Mouse (Mus musculus): ENCODE data around the gene a. TPM values are rescaled to one million over a fixed set of nuclear protein-coding genes. Genes with fewer than 3 reads are reported as not detected.

Gene a
- polyA plus RNA-seq, 1 experiment from 2014 or later: not detected

DNA sequence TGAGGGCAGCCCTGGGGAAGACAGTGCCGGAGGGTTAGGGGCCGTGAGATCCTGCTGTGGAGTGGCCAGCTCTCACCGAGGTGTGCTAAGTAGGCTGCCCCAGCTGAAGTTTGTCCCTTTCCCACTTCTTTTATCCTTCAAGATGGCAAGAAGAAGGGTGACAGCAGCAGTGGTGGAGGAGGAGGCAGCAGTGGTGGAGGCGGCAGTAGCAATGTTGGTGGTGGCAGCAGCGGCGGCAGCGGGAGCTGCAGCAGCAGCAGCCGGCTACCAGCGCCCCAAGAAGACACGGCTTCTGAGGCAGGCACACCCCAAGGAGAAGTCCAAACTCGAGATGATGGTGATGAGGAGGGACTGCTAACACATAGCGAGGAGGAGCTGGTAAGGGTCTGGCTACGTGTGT, 72.5 kb downstream of the a start:
- H3K27me3 ChIP-seq (ENCODE audit: control insufficient read depth, insufficient read depth, low read depth, low read length): no peaks in the 10 kb centered on the region
- H3K4me2 ChIP-seq (ENCODE audit: low read depth, low read length): no peak overlapping the region
- H3K27ac ChIP-seq (ENCODE audit: low read length): no peak overlapping the region
- H3K9ac ChIP-seq (ENCODE audit: low read depth, low read length): no peak overlapping the region
- peaks cover 70% of the 10 kb centered on the region for H3K36me3 ChIP-seq (ENCODE audit: control insufficient read depth, insufficient read depth)
- H3K4me1 ChIP-seq (ENCODE audit: control insufficient read depth, low read depth, low read length): no peaks in the 10 kb centered on the region
- no peak for ATAC-seq (ENCODE audit: low read depth)
- H3K4me3 ChIP-seq (ENCODE audit: low read depth, low read length): no peak overlapping the region
- no peaks in the 10 kb centered on the region for H3K9me3 ChIP-seq (replicated peaks; ENCODE audit: control insufficient read depth, low read length)
- WGBS (ENCODE audit: insufficient replicate concordance): 91% methylated on average over 13 of the region's 13 CpGs

DNA sequence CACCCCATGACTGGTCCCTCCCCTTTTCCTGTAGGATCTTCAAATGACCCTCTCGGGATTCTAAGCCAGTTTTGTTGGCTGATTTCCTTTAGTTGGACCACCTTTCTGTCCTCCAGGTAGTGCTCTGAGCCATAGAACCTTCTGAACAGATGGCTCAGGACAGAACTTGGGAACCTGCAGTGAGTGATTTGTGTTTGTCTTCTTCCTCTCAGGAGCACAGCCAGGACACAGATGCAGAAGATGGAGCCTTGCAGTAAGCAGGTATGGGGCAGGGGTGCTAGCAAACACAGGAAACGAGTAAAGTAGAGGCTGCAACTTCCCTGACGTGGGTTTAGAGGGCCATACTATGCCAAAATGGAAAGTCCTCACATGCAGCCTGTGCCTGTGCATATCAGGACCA, 74.5 kb downstream of the a start:
- 69% methylated on average over 3 of the region's 3 CpGs for WGBS (ENCODE audit: insufficient replicate concordance)
- Histone ChIP-seq H3K36me3 (ENCODE audit: control insufficient read depth, insufficient read depth) (peaks cover 80% of the 10 kb centered on the region), H3K27ac (ENCODE audit: low read length) (no peak overlapping the region), H3K9ac (ENCODE audit: low read depth, low read length) (no peak overlapping the region), H3K9me3 (replicated peaks; ENCODE audit: control insufficient read depth, low read length) (no peaks in the 10 kb centered on the region), H3K4me1 (ENCODE audit: control insufficient read depth, low read depth, low read length) (no peaks in the 10 kb centered on the region), H3K4me3 (ENCODE audit: low read depth, low read length) (no peak overlapping the region), H3K27me3 (ENCODE audit: control insufficient read depth, insufficient read depth, low read depth, low read length) (no peaks in the 10 kb centered on the region), H3K4me2 (ENCODE audit: low read depth, low read length) (no peak overlapping the region)
- no peak for ATAC-seq (ENCODE audit: low read depth)

DNA sequence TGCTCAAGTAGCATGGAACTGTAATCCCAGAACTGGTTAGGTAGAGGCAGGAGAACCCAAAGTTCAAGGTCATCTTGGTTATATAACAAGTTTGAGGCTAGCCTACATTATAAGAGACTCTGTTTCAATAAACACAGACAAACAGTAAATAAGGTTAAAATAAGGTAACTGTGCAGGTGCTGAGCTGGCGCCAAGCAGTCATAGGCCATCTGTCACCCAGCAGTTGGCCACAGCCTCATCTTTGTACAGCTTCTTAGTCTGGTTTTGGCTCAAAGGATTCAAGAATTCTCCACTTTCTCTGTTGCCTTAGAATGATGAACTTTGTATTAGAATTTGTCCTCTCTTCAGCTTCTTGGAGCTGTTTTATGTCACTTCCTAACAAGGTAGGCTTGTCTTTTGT, 76.9 kb downstream of the a start:
- ATAC-seq (ENCODE audit: low read depth): no peak
- Histone ChIP-seq H3K36me3 (ENCODE audit: control insufficient read depth, insufficient read depth) (peaks cover 85% of the 10 kb centered on the region), H3K9me3 (replicated peaks; ENCODE audit: control insufficient read depth, low read length) (no peaks in the 10 kb centered on the region), H3K27ac (ENCODE audit: low read length) (no peak overlapping the region), H3K4me2 (ENCODE audit: low read depth, low read length) (no peak overlapping the region), H3K4me1 (ENCODE audit: control insufficient read depth, low read depth, low read length) (no peaks in the 10 kb centered on the region), H3K9ac (ENCODE audit: low read depth, low read length) (no peak overlapping the region), H3K4me3 (ENCODE audit: low read depth, low read length) (no peak overlapping the region), H3K27me3 (ENCODE audit: control insufficient read depth, insufficient read depth, low read depth, low read length) (no peaks in the 10 kb centered on the region)
- WGBS (ENCODE audit: insufficient replicate concordance): 88% methylated on average over 1 of the region's 1 CpGs

DNA sequence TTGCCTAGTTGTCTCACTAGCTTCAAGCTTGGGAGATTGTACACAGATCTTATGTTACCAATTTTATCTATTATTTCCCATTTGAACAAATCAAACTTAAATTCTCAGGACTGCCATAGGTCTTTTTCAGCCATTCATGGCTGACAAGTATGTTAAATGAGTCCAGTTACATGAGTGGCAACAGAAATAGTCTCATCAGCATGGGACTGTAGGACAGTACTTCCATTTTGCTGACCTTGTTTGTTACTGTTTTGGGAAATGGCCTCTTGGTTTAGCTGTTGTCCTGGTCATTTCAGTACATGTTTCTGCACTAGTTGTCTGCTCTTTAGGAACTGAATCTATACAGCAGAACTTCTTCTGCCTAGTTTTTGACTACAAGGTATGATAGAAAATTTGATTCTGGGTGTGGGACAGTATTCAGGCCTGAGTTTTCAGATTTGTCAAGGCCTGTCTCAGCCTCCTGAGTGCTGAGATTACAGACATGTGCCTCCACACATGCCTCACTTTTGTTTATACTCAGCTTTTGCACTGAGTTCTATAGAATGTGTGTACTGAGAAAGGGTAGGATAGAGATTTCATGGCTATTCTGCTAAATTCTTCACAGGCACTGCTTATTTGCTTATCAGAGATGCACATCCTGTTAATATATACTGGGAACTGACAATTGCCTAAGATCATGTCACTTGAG, 78.9 kb downstream of the a start:
- H3K36me3 ChIP-seq (ENCODE audit: control insufficient read depth, insufficient read depth): peaks cover 79% of the 10 kb centered on the region
- no peak overlapping the region for H3K9ac ChIP-seq (ENCODE audit: low read depth, low read length)
- H3K9me3 ChIP-seq (replicated peaks; ENCODE audit: control insufficient read depth, low read length): no peaks in the 10 kb centered on the region
- no peak overlapping the region for H3K27ac ChIP-seq (ENCODE audit: low read length)
- ATAC-seq (ENCODE audit: low read depth): no peak
- H3K4me3 ChIP-seq (ENCODE audit: low read depth, low read length): no peak overlapping the region
- H3K4me1 ChIP-seq (ENCODE audit: control insufficient read depth, low read depth, low read length): no peaks in the 10 kb centered on the region
- no peak overlapping the region for H3K4me2 ChIP-seq (ENCODE audit: low read depth, low read length)
- no peaks in the 10 kb centered on the region for H3K27me3 ChIP-seq (ENCODE audit: control insufficient read depth, insufficient read depth, low read depth, low read length)

DNA sequence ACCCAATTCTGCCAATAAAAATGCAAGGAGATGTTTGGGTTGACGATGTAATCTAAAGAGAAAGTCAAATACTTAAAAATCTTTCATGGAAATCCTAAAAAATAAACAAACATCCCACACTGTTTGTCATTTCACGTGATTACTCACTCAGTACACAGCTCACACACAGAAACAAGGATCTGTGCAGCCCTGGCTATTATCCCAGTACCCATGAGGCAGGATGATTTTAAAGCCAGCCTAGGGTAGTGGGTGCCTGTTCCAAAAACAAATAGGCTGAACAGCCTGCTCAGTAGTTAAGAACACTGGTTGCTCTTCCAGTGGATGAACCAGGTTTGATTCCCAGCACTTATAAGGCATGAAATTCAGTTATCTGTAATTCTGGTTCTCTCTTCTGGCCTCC, 85.4 kb downstream of the a start:
- no peaks in the 10 kb centered on the region; the same call in 1 of the 2 replicates for H3K4me1 ChIP-seq (ENCODE audit: control insufficient read depth, low read depth, low read length)
- no peak overlapping the region for H3K27ac ChIP-seq (ENCODE audit: low read length)
- WGBS (ENCODE audit: insufficient replicate concordance): 82% methylated on average over 2 of the region's 2 CpGs
- peaks cover 55% of the 10 kb centered on the region for H3K36me3 ChIP-seq (ENCODE audit: control insufficient read depth, insufficient read depth)
- no peaks in the 10 kb centered on the region for H3K9me3 ChIP-seq (replicated peaks; ENCODE audit: control insufficient read depth, low read length)
- no peak overlapping the region for H3K9ac ChIP-seq (ENCODE audit: low read depth, low read length)
- no peak overlapping the region for H3K4me3 ChIP-seq (ENCODE audit: low read depth, low read length)
- H3K4me2 ChIP-seq (ENCODE audit: low read depth, low read length): no peak overlapping the region
- no peaks in the 10 kb centered on the region for H3K27me3 ChIP-seq (ENCODE audit: control insufficient read depth, insufficient read depth, low read depth, low read length)
- no peak for ATAC-seq (ENCODE audit: low read depth)

DNA sequence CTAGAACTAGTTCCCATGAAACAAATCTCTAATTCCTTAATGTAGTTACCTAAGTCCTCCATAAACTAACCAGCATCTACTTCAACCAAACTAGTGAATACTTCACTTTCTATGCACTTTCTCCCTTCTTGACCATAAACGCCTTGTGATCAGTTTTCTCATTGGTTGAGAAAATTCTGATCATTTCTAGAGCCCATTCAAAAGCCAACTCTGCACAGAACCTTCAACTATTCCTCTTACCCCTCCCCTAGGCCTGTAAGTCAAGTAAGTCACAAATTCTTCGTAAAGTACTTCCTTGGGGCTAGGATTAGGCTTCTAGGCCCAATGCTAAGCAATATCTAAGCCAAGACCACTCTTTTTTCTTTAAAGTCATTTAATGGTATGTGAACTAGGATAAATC, 100.4 kb downstream of the a start:
- Histone ChIP-seq H3K36me3 (ENCODE audit: control insufficient read depth, insufficient read depth) (peaks cover 11% of the 10 kb centered on the region), H3K27ac (ENCODE audit: low read length) (peak overlapping the region; percentile 95), H3K9ac (ENCODE audit: low read depth, low read length) (peak overlapping the region; percentile 96), H3K4me1 (ENCODE audit: control insufficient read depth, low read depth, low read length) (peaks cover 12% of the 10 kb centered on the region), H3K4me3 (ENCODE audit: low read depth, low read length) (peak overlapping the region; percentile 92), H3K27me3 (ENCODE audit: control insufficient read depth, insufficient read depth, low read depth, low read length) (no peaks in the 10 kb centered on the region), H3K9me3 (replicated peaks; ENCODE audit: control insufficient read depth, low read length) (no peaks in the 10 kb centered on the region), H3K4me2 (ENCODE audit: low read depth, low read length) (peak overlapping the region; percentile 80)
- ATAC-seq (ENCODE audit: low read depth): no peak
- WGBS (ENCODE audit: insufficient replicate concordance): 1% methylated on average over 2 of the region's 2 CpGs

DNA sequence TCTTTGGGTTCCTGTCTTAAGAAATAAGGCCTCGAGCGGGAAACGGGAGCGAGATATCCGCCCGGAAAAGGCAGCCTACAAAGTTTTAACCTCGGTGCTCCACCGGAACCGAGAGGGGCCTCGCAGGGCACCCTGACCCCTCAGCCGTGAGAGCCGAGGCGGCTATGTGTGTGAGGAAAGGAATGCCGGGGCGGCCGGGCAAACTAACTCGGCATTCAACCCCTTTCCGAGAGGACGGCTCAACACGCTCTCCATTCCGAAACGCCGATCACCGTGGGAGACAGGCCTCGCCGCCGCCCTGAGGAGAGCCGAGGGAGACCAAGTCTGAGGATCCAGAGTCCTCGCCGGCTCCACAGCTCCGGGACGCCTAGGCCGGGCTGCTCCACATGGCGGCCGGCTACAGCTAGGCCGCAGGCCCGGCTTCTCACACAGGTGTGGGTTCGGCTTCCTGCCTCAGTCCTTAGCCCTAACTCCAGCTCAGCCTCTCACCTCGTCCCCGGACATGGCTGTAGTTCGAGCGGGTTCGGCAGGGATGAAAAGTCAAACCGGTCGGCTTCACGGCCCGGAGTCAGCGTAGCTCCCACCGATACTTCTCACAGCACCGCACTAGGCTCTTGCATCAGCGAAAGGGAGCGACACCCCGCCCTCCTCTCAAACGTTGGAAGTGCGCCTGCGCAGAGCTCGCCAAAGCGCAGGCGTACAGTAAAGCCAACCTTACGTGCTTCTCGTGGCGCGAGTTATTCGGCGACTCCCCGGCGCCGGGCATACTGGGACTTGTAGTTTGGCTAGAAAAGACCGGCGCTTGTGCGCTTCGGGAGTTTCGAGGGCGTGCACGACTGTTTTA, 101.2 kb downstream of the a start, which contains the start of gene Eif2s2:
Eif2s2 (minus strand) TSS at position 735 of the 844 bp plus-strand sequence.
- peak within 1 kb of the TSS; percentile 89 for H3K4me2 ChIP-seq (ENCODE audit: low read depth, low read length)
- H3K27me3 ChIP-seq (ENCODE audit: control insufficient read depth, insufficient read depth, low read depth, low read length): no peaks in the 10 kb centered on the region
- H3K9me3 ChIP-seq (replicated peaks; ENCODE audit: control insufficient read depth, low read length): no peaks in the 10 kb centered on the region
- peak within 1 kb of the TSS; percentile 92 for H3K4me3 ChIP-seq (ENCODE audit: low read depth, low read length)
- H3K36me3 ChIP-seq (ENCODE audit: control insufficient read depth, insufficient read depth): peaks cover 5% of the 10 kb centered on the region; the same call in 1 of the 2 replicates
- under 1% methylated on average over 75 of the region's 75 CpGs for WGBS (ENCODE audit: insufficient replicate concordance)
- H3K9ac ChIP-seq (ENCODE audit: low read depth, low read length): peak within 1 kb of the TSS; percentile 96
- peak; percentile 96 for ATAC-seq (ENCODE audit: low read depth)
- H3K27ac ChIP-seq (ENCODE audit: low read length): peak within 1 kb of the TSS; percentile 95
- H3K4me1 ChIP-seq (ENCODE audit: control insufficient read depth, low read depth, low read length): peaks cover 12% of the 10 kb centered on the region

DNA sequence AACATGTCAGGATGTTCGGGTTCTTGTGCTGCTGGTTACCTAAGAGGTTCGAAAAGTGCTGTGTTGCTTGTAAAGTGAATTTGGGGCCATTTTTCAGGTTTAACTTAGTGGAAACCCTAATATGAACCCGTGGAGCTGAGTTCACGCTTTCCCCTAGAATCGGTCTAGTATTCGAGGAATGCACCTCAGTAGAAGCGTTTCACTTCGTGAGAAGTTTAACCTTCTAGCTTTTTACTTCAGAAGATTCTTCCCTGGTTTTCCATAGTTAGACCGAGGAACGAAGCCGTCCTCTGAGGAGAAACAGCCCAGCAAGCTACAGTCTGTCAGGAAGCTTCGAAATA, 101.8 kb downstream of the a start:
- ATAC-seq (ENCODE audit: low read depth): no peak
- 7% methylated on average over 12 of the region's 12 CpGs for WGBS (ENCODE audit: insufficient replicate concordance)
- no peak overlapping the region for H3K27ac ChIP-seq (ENCODE audit: low read length)

DNA sequence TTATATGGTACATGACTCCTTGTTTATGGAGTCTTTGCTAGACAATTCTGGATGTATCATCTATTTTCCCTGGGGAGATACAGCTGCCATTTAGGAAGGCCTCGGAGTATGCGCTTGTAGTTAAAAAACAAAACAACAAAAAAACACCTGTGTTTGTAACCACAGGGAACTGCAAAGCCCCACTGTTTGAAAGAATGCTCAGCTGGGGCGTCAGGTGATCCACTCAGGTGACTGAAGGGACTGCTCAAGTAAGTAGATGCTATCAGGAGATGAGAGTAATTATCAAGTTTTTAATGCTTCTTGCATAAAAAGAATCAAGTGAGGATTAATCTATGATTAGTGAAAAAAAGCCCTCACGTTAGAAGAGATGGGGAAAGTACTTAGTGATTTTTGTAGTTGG, 102.3 kb downstream of the a start:
- H3K27me3 ChIP-seq (ENCODE audit: control insufficient read depth, insufficient read depth, low read depth, low read length): no peaks in the 10 kb centered on the region
- H3K9ac ChIP-seq (ENCODE audit: low read depth, low read length): no peak overlapping the region
- no peaks in the 10 kb centered on the region for H3K36me3 ChIP-seq (ENCODE audit: control insufficient read depth, insufficient read depth)
- peaks cover 12% of the 10 kb centered on the region for H3K4me1 ChIP-seq (ENCODE audit: control insufficient read depth, low read depth, low read length)
- peak overlapping the region; percentile 89 for H3K4me2 ChIP-seq (ENCODE audit: low read depth, low read length)
- WGBS (ENCODE audit: insufficient replicate concordance): 67% methylated on average over 4 of the region's 4 CpGs
- no peak overlapping the region for H3K27ac ChIP-seq (ENCODE audit: low read length)
- no peak for ATAC-seq (ENCODE audit: low read depth)
- no peak overlapping the region for H3K4me3 ChIP-seq (ENCODE audit: low read depth, low read length)
- H3K9me3 ChIP-seq (replicated peaks; ENCODE audit: control insufficient read depth, low read length): no peaks in the 10 kb centered on the region

More for the DNA sequence above, 101.8 kb downstream of the a start:
- no peaks in the 10 kb centered on the region for H3K27me3 ChIP-seq (ENCODE audit: control insufficient read depth, insufficient read depth, low read depth, low read length)
- peaks cover 1% of the 10 kb centered on the region; the same call in 1 of the 2 replicates for H3K36me3 ChIP-seq (ENCODE audit: control insufficient read depth, insufficient read depth)
- peak overlapping the region; percentile 89 for H3K4me2 ChIP-seq (ENCODE audit: low read depth, low read length)
- peak overlapping the region; percentile 71 for H3K9ac ChIP-seq (ENCODE audit: low read depth, low read length)
- H3K4me1 ChIP-seq (ENCODE audit: control insufficient read depth, low read depth, low read length): peaks cover 12% of the 10 kb centered on the region
- peak overlapping the region; percentile 92 for H3K4me3 ChIP-seq (ENCODE audit: low read depth, low read length)
- H3K9me3 ChIP-seq (replicated peaks; ENCODE audit: control insufficient read depth, low read length): no peaks in the 10 kb centered on the region

All from liver, embryonic 16.5 days (tissue).